Mouse (Mus musculus) thymus, postnatal 4 days (tissue): ENCODE measurements around the gene Vmn1r191.
A peak's percentile ranks its signal among the peaks of the same experiment; 100 is the strongest.
"Not testable (repeated sequence)": the region's sequence is repeated elsewhere in the genome, so short reads cannot be mapped to it uniquely, and the experiment has no call there.

Source experiments
- DNase-seq: peaks from one replicate; pipeline ENCODE4 v3.0.0; 2021

Vmn1r191 gene

DNA sequence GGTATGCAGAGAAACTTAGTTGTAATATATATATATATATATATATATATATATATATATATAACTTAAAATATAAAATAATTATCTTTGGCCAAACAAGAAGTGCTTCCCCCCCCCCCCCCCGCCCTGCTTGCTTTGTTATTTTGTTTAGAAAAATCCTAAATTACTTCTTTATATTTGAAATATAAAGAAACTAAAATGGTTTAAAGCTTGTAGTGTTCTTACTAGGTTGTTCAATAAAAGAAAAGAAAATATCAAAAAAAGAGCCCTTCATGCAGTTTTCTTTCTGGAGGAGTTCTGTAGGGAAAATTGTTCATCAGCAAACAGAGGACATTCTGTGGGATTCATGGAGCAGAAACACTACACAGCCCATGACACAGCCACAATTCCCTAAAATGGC lies at the start of gene Vmn1r191:
Vmn1r191 (minus strand) TSS at position 101 of the 400 bp plus-strand sequence.
- no peak for DNase-seq

DNA sequence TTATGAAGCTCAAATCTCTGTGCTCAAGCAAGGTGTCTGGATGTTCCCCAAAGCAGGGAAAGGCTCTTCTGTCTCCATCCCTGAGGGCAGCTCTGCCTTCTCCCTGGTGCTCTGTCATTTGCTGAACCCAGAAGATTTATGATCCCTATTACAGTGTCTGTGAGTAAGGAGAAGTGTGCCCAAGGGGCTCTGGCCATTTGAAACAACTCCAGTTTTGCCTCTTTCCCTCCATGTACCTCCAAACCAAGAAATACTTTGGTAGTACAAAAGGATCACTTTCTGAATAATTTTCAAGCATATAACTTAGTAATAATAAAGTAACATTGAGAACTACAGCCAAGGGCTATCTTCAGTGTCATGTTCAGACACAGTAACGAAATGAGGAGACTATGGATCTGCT lies 39.3 kb upstream of the Vmn1r191 start, which contains the start of gene Vmn1r193:
Vmn1r193 (minus strand) TSS at position 101 of the 400 bp plus-strand sequence.
- DNase-seq, result not testable (repeated sequence)

DNA sequence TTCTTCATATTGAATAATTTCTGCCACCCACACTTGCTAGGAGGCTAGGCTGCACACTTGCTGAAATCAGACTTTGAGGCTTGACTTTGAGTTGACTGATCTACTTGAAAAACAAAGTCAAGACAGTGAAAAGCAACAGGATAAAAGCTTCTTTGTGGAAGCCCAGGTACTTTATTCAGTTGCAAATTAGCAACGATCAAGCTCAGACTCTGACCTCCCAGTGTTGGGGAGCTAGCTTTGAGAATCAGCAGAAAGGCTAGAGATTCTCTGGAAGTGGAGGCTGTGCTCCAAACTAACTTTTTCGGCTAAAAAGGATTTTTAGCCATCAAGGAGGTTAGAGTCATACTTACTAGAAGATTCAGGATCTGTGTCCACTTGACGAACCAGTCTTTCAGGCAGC lies 9.0 kb upstream of the Vmn1r191 start:
- DNase-seq, result not testable (repeated sequence)

- DNase-seq, result no peak
Measured at GRCm38 (mm10) chr13:22191041-22191440, 7.3 kb upstream of the Vmn1r191 start, which contains the start of gene Vmn1r192. Gene Vmn1r192 (minus strand): TSS chr13:22191141.

- DNase-seq, result no peak
Measured at GRCm38 (mm10) chr13:22190385-22190784, 6.6 kb upstream of the Vmn1r191 start.

DNA sequence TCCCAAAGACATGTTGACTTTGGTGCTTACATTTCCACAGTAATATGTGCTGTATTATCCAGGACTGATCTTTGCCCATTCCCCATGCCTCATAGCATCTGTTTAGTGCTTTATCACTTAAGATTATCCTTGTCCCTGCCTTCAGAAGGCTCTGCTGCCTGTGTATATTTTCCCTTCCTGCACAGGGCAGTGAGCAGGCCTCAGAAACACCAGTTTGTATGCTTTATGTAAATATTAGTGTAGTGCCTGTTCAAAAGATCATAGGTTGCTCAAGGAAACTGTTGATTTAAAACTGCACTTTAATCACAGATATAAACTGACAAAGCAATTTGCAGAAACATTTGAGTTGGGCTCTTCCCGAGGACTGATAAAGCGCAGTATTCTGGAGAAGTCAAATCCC lies 5.5 kb upstream of the Vmn1r191 start:
- no peak for DNase-seq

DNA sequence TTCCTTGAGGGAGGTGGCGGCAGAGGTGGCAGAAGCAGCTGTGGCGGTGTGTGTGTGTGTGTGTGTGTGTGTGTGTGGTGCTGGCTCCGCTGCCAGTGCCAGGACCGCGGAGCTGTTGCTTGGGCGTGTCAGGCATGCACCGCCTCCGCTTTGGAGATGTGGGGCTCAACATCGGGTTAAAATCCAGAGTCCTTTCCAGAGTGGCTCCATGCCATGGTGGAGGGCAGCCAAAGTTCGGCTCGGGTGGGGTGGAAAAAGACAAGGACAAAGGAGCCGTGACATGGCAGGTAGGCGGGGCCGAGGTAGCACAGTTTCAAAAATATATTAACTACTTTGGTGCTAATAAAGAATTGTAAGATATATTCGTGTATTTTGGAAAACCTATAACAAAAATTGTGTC lies 15.4 kb downstream of the Vmn1r191 start:
- peak; percentile 5 for DNase-seq

GRCm38 (mm10) chr13:22136495-22137293 lies 47.1 kb downstream of the Vmn1r191 start:
- DNase-seq, result not testable (repeated sequence)
